Mouse (Mus musculus): ENCODE results near the gene Rmdn3. TPM values are rescaled to one million over a fixed set of nuclear protein-coding genes. Genes with fewer than 3 reads are reported as not detected.

Gene Rmdn3
- 24.6 and 39.6 TPM in 2 replicates for polyA plus RNA-seq (2012; rRNA removed; ENCODE audit: low replicate concordance)

DNA sequence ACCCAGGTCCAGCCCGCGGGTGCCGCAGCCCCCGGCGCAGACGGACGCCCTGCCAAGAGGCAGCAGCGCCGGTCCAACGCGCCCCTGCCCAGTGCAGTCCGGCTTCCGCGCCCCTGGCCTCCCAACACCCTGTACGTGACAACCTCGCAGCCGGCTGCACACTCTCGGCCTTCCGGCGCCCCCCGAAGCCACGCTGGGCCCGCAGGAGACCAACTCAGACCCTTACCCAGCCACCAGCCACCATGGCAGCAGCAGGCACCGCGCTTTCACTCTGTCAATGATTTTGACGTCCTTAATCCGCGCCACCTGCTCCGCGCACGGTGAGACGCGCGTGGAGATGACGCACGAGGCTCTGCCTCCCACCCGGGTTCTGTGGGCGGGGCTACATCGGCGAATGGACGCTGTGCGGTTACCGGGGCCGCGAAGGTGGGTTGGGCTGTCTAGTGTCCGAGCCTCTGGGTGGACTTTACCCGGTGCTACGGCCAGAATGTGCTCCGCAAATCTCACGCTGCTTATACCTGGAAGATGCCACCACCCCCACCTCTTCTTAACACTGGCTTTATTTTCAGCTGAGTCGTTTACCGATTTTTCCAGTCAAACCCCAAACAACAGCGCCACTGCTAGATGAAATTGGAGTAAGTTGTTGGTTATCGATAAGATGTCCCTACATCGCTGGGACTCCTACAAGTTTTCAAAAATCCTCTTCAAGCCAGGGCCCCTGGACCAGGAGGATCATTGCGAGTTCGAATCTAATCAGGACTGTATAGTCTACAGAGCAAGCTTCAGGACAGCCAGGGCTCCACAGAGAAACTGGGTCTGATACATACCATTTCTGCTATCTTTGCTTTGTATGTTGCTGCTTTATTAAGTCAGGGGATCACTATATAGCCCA is at the start of gene Rmdn3:
Rmdn3 (minus strand) TSS at position 354 of the 892 bp plus-strand sequence.

DNA sequence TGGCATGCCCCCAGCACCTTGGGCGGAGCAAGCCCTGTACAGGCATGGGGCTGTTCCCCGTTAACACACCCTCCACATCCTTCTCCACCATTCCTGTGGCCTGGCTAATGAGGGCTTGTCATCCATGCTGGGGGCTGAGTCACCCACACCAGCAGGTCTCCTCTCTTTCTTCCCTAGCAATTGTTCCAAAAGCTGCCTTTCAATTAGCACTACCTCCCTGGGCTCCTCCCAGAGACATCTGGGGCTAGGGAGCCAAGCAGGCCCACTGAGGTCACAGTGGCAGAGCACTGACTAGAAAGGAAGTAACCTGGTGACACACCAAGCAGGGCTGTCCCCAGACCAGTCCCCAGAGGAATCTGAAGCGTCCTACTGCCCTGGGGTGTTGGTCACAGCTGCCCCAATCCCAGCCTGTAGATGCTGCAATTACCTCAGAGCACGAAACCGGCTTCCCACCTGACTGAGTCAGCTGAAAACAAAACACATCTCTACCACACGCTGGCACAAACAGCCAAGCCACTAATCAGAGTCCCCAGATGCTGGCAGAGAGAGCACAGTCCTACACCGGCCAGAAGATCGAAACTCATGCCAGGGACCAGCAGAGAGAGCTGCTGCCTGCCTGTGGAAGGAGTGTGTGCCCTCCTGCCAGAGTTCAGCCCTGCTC is 17.3 kb upstream of the Rmdn3 start, which contains the start of gene Gm14137:
Gm14137 (plus strand) TSS at position 519 of the 661 bp plus-strand sequence.

DNA sequence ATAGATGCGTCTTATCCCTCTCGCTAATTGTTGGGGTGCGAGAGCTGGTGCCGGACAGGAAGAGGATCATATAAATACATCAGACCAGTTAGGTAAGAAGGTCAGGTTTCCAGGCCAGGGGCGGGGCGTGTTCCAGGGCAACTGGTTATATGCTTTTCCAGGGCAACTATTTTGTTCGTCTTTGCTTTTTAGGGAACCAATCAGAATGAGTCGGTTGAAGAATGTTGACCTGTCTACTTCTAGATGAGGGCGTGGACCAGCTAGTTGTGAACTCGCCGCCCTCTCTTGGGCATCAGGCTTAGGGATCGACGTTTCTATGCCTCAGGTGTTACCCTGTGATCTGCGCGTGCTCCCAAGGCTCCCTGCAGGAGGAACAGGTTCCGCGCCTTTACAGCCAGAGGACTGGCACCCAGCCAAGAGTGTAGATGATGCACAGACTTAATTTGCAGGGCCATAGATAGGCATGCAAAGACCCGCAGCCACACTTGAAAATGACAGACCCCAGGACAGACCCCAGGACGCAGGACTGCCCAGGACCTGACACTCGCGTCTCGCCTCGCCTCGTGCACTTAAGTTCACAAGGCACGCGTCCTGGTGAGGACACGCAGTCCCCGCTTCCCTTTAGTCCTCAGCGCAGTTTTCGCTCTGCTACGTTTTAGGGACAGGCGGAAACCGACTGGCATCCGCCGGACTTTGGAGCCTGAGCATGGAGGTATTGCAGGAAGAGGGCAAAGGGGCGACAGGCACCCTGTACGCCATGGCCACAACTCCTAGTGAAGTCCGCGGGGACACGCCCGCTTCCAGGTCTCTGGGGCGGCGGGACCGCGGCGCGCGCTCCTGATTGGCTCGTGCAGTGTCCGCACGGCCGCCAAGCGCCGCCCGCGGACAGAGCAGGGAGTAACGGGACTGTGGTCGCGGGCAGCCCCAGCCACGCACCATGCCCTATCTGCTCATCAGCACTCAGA is 10.3 kb upstream of the Rmdn3 start, which contains the start of gene Gchfr:
Gchfr (plus strand) TSS at position 873 of the 965 bp plus-strand sequence.

DNA sequence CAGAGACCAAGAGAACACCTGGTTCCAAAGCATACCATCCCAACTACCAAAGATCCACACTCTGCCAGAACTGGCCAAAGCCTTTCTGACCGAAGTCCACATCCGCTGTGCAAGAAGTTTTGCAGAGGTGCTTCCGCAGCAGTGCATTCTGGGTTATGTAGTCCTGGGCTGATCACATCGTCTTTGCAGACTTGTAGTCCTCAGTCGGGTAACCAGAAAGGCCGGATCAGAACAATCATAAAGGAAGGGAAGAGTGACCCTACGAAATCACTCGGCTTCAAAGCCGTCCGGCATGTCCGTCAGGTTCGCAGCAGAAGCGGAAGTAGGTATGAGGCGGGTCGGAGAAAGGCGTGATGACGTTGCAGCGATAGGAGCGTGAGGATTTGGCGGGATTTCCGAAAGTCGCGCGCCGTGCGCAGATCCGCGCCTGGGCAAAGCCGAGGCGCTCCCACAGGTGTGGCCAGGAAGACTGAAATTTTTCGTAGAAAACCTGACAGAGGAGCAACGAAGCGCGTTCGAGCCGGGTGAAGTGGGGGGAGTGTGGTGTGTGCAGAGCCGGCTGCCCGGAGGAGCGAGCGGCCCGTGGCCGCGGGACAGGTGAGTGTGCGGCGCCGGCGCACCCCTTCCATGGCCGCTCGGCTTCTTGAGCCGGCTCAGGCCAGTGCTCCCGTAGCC is 44.3 kb downstream of the Rmdn3 start, which contains the start of gene Rad51:
Rad51 (plus strand) TSS at position 356 of the 675 bp plus-strand sequence.

Other genes starting within 250 kb of the Rmdn3 start
- 22.2 and 36.9 TPM in 2 replicates for gene Chst14, start 230.5 kb downstream of the Rmdn3 start, polyA plus RNA-seq (2012; rRNA removed; ENCODE audit: low replicate concordance)
- 12.4 and 12.8 TPM in 2 replicates for gene Ccdc32, start 127.6 kb downstream of the Rmdn3 start, polyA plus RNA-seq (2012; rRNA removed; ENCODE audit: low replicate concordance)
- 3.0 and 6.3 TPM in 2 replicates for gene Rpusd2, start 122.2 kb downstream of the Rmdn3 start, polyA plus RNA-seq (2012; rRNA removed; ENCODE audit: low replicate concordance)
- gene Knl1, start 109.9 kb downstream of the Rmdn3 start, polyA plus RNA-seq (2012; rRNA removed; ENCODE audit: low replicate concordance): 0.06 and 0.42 TPM in 2 replicates
- 1.3 and 10.3 TPM in 2 replicates for gene Rad51, start 44.2 kb downstream of the Rmdn3 start, polyA plus RNA-seq (2012; rRNA removed; ENCODE audit: low replicate concordance)
- gene Gchfr, start 10.7 kb upstream of the Rmdn3 start, polyA plus RNA-seq (2012; rRNA removed; ENCODE audit: low replicate concordance): 2.2 and 40.9 TPM in 2 replicates
- gene Gm14137, start 17.5 kb upstream of the Rmdn3 start, polyA plus RNA-seq (2012; rRNA removed; ENCODE audit: low replicate concordance): 0.59 TPM in 1 of 2 replicates, not detected in the other
- gene Zfyve19, start 51.6 kb upstream of the Rmdn3 start, polyA plus RNA-seq (2012; rRNA removed; ENCODE audit: low replicate concordance): 47.9 and 51.2 TPM in 2 replicates
- 3.0 and 5.0 TPM in 2 replicates for gene Dnajc17, start 51.8 kb upstream of the Rmdn3 start, polyA plus RNA-seq (2012; rRNA removed; ENCODE audit: low replicate concordance)
- gene Ppp1r14d, start 72.9 kb upstream of the Rmdn3 start, polyA plus RNA-seq (2012; rRNA removed; ENCODE audit: low replicate concordance): 0.33 TPM in 1 of 2 replicates, not detected in the other
- 0.62 and 26.6 TPM in 2 replicates for gene Spint1, start 80.3 kb upstream of the Rmdn3 start, polyA plus RNA-seq (2012; rRNA removed; ENCODE audit: low replicate concordance)
- gene Rhov, start 114.2 kb upstream of the Rmdn3 start, polyA plus RNA-seq (2012; rRNA removed; ENCODE audit: low replicate concordance): 0.10 and 0.26 TPM in 2 replicates
- 19.4 and 28.2 TPM in 2 replicates for gene Vps18, start 131.7 kb upstream of the Rmdn3 start, polyA plus RNA-seq (2012; rRNA removed; ENCODE audit: low replicate concordance)
- 29.0 and 61.0 TPM in 2 replicates for gene Dll4, start 168.8 kb upstream of the Rmdn3 start, polyA plus RNA-seq (2012; rRNA removed; ENCODE audit: low replicate concordance)
- 5.2 and 12.0 TPM in 2 replicates for gene Chac1, start 194.2 kb upstream of the Rmdn3 start, polyA plus RNA-seq (2012; rRNA removed; ENCODE audit: low replicate concordance)